Mouse (Mus musculus): ENCODE results near the gene Sobp. TPM values are rescaled to one million over a fixed set of nuclear protein-coding genes. Genes with fewer than 3 reads are reported as not detected.
A peak's percentile ranks its signal among the peaks of the same experiment; 100 is the strongest.

The Sobp gene
- total RNA-seq, 4 experiments from 2014 or later, result 4.1 to 6.4 (median 5.3) TPM

DNA sequence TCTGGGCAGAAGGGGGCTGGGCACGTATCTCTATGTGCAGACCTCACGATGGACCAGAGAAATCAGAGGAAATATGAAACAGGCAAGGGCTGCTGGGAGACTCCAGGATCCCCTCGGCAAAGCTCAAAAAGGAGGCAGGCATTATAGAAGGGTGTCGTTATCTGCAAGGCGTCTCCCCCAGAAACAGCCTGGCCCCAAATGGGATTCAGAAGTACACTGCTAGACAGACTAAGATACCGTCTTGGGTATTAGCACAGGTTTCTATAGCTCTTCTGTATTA is 90.3 kb downstream of the Sobp start:
- DNase-seq, result no peak

DNA sequence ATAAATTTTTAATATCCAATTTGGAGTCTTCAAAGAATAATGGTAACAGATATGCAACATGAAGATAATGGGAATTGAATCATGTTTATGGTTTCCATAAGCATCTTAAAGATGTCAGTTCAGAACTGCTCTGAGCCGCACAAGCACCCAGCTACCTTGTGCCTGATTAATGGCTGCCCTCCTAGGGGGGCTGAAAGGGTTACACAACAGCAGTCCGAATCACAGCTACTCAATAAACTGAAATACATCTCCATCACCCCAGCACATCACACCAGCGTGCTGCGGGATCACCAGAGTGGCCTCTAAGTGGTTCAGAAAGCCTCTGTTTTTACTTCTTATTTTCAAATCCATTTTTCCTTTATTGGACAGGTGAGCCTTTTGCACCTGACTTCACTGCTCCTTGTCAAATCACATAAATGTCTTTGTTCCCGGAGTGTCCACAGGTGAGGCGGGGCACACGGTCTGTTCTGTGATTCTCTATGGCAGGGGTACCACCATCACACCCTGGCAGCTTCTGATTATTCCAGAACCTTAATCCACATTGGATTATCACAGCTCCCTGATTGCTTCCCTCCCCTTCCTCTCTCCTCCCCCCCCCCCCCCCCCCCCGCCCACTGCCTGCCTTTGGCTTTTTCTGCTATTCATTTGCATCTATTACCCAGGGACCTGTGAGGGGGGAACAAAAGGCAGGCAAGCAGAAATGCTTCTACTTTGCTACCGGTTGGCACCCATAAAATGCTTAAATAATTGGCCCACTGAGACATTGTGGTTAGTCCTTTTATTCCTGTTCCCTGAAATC is 90.8 kb downstream of the Sobp start:
- no peak for DNase-seq

DNA sequence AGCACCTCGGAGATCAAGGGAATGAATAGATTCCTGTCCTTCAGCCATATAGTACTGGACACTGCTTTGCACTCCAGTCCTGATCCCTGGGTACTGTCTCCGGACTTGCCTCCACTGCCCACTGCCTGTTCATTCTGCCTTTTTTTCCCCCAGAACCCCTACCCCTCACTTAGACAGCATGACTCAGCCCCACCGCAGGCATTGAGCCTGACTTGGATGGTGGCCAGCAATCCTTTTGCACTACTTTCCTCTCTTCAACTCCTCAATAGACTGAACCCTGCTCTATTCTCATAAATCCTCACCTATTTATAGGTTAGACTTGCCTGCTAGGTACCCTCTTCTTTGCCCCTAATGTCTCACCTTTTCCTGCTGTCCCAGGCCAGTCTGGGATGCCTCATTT is 93.0 kb downstream of the Sobp start:
- no peak for DNase-seq

- DNase-seq, result no peak
Measured at GRCm38 (mm10) chr10:43075535-43076152, 98.7 kb downstream of the Sobp start.

DNA sequence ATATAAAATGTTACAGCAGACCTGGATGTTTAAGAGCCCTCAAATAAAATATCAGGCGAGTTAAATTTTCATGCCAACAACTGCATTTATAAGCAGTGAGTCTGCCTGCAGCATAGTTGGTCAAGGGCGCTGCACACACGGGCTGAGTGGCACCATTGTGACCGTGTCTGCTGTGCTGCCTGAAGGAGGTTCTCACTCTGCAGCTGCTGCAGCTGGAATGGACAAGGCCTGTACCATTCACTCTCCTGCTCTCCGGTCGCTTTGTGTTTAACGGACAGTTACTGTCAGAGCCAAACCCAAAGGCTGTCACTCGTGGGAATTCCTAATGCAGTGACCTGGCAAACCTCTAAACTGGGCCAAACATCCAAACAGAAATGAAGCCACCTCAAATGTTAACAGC is 101.0 kb downstream of the Sobp start:
- DNase-seq, result no peak

GRCm38 (mm10) chr10:43070893-43071292 is 103.4 kb downstream of the Sobp start:
- no peak for DNase-seq

GRCm38 (mm10) chr10:43065331-43065730 is 109.0 kb downstream of the Sobp start:
- DNase-seq, result no peak

DNA sequence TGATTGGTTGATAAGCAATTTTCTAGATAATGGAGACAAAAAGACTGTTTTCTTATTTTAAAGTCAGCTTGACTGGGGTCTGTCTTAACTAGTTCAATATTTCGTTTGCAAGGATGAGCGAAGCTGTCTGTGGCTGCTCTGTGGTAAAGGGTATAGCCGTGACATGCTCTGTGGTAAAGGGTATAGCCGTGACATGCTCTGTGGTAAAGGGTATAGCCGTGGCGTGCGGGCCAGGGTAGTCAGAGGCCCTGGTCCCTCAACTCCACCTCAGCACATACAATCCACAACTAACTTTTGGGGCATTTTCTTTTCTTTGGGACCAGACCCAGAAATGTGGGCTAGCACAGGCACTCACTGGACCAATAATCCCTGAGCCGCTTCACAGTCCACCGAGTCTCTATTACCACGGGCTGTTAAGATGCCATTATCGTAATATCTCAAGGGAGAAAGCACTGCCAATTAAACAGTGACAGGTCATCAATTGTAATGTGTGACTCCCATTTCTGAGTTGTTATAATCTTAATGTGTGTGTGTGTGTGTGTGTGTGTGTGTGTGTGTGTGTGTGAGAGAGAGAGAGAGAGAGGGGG is 112.7 kb downstream of the Sobp start:
- no peak for DNase-seq

DNA sequence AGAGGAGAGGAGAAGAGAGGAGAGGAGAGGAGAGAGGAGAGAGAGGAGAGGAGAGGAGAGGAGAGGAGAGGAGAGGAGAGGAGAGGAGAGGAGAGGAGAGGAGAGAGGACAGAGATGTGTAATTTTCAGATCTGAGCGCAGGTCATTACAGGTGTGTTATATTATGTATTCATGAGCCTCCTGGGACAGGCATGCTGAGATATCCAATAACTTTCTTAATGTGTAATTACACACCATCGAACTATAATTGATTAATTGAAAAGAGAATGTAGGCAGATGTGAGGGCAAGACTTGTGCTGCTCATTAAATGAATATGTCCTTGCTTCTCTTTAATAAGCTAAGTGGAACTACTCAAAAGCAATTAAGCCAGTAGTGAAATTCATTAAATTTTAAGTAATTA is 118.9 kb downstream of the Sobp start:
- no peak for DNase-seq

DNA sequence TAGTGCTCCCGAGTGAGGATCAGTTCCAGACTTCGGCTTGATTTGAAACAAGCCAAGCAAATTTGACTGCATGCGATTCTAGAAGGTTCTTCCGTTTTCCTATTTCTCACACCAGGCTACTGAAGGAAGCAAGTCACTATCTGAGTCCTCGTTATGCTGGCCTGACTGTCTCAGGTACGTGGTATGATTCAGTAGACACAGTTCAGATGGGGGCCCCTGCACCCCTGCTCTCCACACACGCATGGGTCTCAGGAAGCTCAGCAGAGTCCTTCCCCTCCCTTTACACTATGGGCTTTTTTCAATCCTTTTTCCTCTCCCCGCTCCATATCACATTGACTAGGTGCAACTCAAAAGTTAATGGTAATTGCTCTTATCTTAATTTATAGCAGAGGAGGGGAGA is 119.6 kb downstream of the Sobp start:
- no peak for DNase-seq

DNA sequence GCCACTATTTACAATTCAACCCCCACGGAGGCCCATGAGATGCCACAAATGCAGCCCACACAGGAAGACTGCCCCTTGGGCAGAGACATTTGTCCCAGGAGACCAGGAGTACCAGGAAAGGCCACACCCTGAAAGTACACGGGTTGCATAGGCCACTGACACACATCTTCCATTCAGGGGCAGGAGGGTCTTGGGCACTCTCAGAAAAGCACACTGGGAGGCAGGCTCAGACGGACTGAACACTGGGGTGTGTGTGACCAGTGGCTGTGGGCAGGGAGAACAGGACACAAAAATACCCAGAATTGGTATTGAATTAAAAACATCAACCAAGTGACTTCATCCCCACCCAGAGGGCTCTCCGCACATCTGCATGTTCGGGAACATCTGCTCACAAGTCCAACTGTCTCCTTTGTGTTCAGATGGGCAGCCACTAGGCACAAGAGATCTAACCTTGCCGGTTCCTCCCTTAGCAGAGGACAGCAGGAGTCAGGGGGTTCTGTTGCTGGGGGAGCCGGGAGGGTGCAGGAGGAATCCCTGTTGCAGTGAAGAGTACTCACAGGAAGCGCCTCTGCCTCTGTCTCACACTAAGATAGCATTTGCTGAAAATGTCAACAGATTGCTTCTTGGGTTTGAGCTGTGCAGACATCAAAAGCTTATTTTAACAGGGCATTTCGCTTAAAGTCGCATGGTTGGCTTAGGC is 120.3 kb downstream of the Sobp start:
- DNase-seq, result no peak

DNA sequence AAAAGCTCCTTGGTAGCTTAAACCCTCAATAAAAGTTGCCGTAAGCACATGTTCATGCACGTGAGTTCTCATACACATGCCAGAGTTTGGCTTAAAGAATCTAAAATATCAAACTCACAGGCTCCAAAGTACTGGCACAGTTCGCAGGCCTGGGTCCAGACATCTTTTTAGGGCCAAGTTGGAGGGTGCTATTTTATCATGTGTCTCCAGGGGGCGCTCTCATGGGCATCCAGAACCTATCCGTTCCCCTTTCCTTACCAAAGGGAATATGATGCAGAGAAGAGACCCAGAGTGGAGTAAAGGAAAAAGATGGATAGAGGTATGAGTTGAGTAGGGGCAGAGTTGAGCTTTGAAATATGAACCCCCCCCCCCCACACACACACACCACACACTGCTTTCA is 121.9 kb downstream of the Sobp start:
- no peak for DNase-seq

- DNase-seq, result no peak
Measured at GRCm38 (mm10) chr10:43047804-43048348, 126.5 kb downstream of the Sobp start.

DNA sequence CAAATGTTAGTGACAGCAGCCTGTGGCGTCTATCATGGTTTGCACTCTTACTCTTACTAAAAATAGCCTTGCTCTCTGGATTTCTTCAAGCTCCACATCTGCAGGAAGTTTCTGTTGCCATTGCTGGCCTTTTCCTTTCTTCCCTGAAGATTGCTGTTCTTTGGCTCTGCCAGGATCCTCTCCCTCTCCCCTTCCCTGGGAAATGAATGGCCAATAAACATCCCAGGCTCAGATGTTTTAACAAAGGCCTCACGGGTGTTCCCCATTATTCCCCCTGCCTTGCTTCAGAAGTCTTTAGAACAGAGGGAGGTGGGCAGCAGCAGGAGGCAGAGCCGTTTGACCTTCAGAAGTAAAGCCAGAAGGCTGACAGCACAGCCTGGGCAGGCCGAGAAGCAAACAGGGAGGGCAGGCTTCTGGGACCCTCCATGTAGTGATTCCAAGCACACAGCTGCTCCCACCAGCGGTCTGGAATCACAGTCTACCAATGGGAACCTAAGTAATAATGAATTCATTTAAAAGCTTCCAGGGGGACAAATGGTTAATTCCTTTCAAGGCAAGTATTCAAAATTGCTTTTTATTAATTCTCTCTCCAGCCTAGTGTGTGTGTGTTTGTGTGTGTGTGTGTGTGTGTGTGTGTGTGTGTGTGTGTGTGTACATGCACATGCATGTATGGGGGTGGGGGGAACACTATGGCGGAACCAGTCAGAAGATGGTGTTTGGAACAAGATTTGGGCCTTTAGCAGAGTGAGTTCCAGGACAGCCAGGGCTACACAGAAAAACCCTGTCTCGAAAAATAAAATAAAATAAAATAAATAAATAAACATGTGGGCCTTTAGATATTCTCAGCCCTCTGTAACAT is 130.8 kb downstream of the Sobp start:
- DNase-seq, result no peak

DNA sequence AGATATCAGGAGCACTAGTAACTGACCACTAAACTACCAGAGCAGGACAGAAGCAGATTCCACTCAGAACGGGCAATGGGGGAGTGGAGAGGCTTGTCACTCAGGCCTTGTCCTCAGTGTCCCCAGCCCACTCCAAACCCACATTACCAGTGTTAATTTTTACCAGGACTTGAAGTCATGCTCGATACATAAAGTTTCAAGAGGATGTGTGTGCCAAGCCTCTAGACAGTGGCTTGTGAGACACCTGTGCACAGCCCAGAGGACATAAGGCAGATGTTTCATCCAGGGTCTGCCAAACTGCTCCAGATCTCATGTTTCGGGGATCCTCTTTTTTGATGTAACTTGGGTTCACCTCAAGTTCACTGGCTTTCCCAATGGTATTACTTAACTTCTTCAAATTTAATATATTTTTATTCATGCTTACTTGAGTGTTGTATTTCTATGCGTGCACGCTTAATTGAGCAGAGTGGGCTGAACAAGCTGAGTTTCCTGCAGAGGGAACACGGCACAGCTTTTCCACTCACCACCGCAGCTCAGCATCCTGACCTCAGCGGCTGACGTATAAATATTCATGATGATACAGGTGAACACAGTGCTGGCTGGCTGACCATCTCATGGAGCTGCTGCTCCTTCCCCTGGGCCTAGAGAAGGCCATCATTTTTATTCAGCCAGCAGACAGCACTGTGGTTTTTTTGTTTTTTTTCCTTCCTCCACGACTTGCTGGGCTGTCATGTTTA is 131.6 kb downstream of the Sobp start:
- no peak for DNase-seq

- no peak for DNase-seq
Measured at GRCm38 (mm10) chr10:43041794-43042193, 132.5 kb downstream of the Sobp start.

GRCm38 (mm10) chr10:43037455-43037793 is 136.9 kb downstream of the Sobp start:
- no peak for DNase-seq

- DNase-seq, result no peak
Measured at GRCm38 (mm10) chr10:43036646-43037454, 137.5 kb downstream of the Sobp start.

DNA sequence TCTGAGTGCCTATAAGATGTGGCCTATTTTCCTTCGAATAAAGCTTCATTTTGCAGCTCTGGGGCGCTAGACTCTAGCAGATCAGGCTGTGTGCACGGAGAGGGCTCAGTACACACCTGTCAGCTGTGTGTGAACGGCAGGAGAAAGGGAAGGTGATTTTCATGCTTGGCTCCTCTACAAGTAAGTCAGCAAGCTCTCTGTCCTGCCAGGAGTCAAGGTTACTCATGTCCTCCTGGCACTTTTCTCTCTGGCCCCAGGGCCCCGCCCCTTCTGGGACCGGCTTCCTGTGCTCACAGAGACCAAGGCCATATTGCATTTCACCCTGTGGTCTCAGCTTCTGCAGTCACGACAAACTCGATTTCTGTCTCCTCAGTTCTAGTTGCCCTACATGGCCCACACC is 138.8 kb downstream of the Sobp start:
- DNase-seq, result peak; percentile 87

DNA sequence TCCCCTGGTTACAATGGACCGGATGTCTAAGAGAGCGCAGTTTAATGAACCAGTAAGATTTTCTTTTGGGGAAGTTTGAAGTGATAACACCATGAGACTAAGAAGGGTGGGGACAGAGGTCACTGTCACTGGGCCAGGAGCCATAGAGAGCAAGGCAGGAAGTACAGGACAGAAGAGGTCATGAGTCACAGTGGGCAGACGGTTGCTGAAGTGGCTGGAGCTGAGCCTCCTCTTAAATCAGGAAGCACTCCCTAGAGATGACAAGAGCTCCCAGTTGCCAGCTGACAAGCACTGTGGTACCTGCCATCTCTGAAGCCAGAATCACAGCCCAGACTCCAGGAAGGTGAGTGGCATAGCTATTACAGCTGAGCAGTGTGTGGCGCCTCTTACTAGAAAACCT is 139.5 kb downstream of the Sobp start:
- peak; percentile 69 for DNase-seq

Data from adrenal gland, adult 8-10 months (tissue).